13 mouse cellular contexts compared by ENCODE assay signal in the genomic region with DNA sequence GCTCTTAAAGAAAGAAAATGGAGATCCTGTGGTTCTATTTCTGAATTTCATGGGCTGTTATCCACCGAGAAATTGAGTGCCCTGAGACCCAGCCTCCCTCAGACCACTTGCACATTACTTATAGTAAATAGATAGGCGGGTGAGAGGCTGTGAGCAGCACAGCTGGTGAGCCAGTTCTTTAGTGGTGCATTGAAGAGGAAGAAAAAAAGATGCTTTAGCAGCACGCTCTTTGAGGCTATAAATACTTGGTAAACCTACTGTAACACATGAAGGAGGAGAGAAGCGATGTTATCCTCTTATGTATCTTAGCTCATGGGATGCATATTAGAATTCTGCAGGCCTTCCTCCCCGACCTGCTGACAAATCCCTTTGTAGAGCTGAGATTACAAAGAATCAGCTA. TPM values are rescaled to one million over a fixed set of nuclear protein-coding genes. Genes with fewer than 3 reads are reported as not detected.
"Had no signal": no experiment of that assay in that cellular context is flagged by ENCODE, and none has a peak within 500 bp of the region (broad histone marks: within the 10 kb centered on the region; RNA-seq: fewer than 3 reads in every experiment).

No protein-coding gene starts in this region.

- ATAC-seq: midbrain, embryonic 13.5 days had no signal

- H3K27ac ChIP-seq: kidney, postnatal 0 days; limb, embryonic 13.5 days; liver, embryonic 14.5 days; midbrain, embryonic 13.5 days; neural tube, embryonic 15.5 days had no signal

- H3K4me1 ChIP-seq: limb, embryonic 13.5 days; midbrain, embryonic 13.5 days; neural tube, embryonic 15.5 days had no signal

- H3K4me3 ChIP-seq: limb, embryonic 13.5 days; midbrain, embryonic 13.5 days; myocyte; neural tube, embryonic 15.5 days had no signal

- DNase-seq: kidney, adult 9 months; kidney, postnatal 36 days; layer of hippocampus, adult 9-11 months; lung, adult 18-20 months; thymus, postnatal 4 days had no signal

RNA-seq across cellular contexts. Expression of a gene that starts 58.5 kb away (rescaled TPM):
- total RNA-seq: liver, adult 2 months; megakaryocyte-erythroid progenitor cell, adult 5-6 weeks had no signal
- polyA plus RNA-seq: liver, adult 2 months; liver, embryonic 14.5 days had no signal
